Mouse (Mus musculus): Measurements from ENCODE around the gene Gm49321. TPM values are rescaled to one million over a fixed set of nuclear protein-coding genes. Genes with fewer than 3 reads are reported as not detected.

The Gm49321 gene
- polyA plus RNA-seq (2012; rRNA removed): not detected in 2 replicates

GRCm38 (mm10) chr12:73937353-73937752, at the start of gene Gm49321:
Gm49321 (plus strand) TSS chr12:73937653.

GRCm38 (mm10) chr12:73964291-73965281, 27.1 kb downstream of the Gm49321 start, which contains the start of gene Snapc1:
Snapc1 (plus strand) TSS chr12:73964481.

GRCm38 (mm10) chr12:73997297-73998127, 60.1 kb downstream of the Gm49321 start, which contains the start of gene Syt16:
Syt16 (plus strand) TSS chr12:73997661.

Other genes starting within 250 kb of the Gm49321 start
- gene Hif1a, start 36.3 kb upstream of the Gm49321 start, polyA plus RNA-seq (2012; rRNA removed): 55.3 and 56.9 TPM in 2 replicates
- gene Snapc1, start 26.8 kb downstream of the Gm49321 start, polyA plus RNA-seq (2012; rRNA removed): 37.4 and 41.5 TPM in 2 replicates
- gene Syt16, start 60.0 kb downstream of the Gm49321 start, polyA plus RNA-seq (2012; rRNA removed): 72.3 and 74.8 TPM in 2 replicates